In genomic region chr2:50807162-50807960, GRCm38 (mm10) we compare ENCODE assay signal across 31 mouse cellular contexts.
"Had no signal": no experiment of that assay in that cellular context is flagged by ENCODE, and none has a peak within 500 bp of the region (broad histone marks: within the 10 kb centered on the region; RNA-seq: fewer than 3 reads in every experiment).

No protein-coding gene starts in this region.

- DNase-seq: left cerebral cortex, postnatal 4 days; liver; liver, embryonic 13.5 days; liver, postnatal 0 days; lung, adult 18-20 months; lung, adult 2 months; lung, embryonic 14.5 days; lung, postnatal 10 days; lung, postnatal 14 days; lung, postnatal 36 days; lung, postnatal 4 days; midbrain, embryonic 14.5 days had no signal

- H3K36me3 ChIP-seq: limb, embryonic 12.5 days; limb, embryonic 13.5 days; limb, embryonic 15.5 days; liver, embryonic 12.5 days; liver, embryonic 13.5 days; liver, embryonic 15.5 days; lung, embryonic 15.5 days; midbrain, embryonic 10.5 days; midbrain, embryonic 12.5 days; midbrain, embryonic 13.5 days; midbrain, embryonic 15.5 days; neural tube, embryonic 12.5 days had no signal

- H3K4me2 ChIP-seq: limb, embryonic 12.5 days; limb, embryonic 13.5 days; limb, embryonic 15.5 days; liver, embryonic 11.5 days; liver, embryonic 12.5 days; liver, embryonic 13.5 days; liver, embryonic 15.5 days; lung, embryonic 14.5 days; lung, embryonic 15.5 days; midbrain, embryonic 11.5 days; midbrain, embryonic 12.5 days; midbrain, embryonic 13.5 days; midbrain, embryonic 15.5 days; neural tube, embryonic 12.5 days had no signal

- H3K9me3 ChIP-seq: limb, embryonic 12.5 days; limb, embryonic 13.5 days; limb, embryonic 15.5 days; liver, embryonic 12.5 days; liver, embryonic 13.5 days; liver, embryonic 15.5 days; lung, embryonic 15.5 days; megakaryocyte, embryonic 14.5 days; midbrain, embryonic 10.5 days; midbrain, embryonic 12.5 days; midbrain, embryonic 13.5 days; midbrain, embryonic 15.5 days; neural tube, embryonic 12.5 days had no signal

- H3K4me1 ChIP-seq: liver, embryonic 12.5 days; liver, embryonic 13.5 days; liver, embryonic 15.5 days; lung, embryonic 15.5 days; megakaryocyte, embryonic 14.5 days had no signal

- H3K27me3 ChIP-seq: limb, embryonic 12.5 days; limb, embryonic 13.5 days; limb, embryonic 15.5 days; liver, embryonic 12.5 days; liver, embryonic 13.5 days; liver, embryonic 15.5 days; lung, embryonic 15.5 days; megakaryocyte, embryonic 14.5 days; midbrain, embryonic 12.5 days; midbrain, embryonic 13.5 days; midbrain, embryonic 15.5 days; neural tube, embryonic 12.5 days had no signal

- H3K4me3 ChIP-seq: limb, embryonic 12.5 days; limb, embryonic 13.5 days; limb, embryonic 15.5 days; liver, embryonic 12.5 days; liver, embryonic 13.5 days; liver, embryonic 15.5 days; lung, embryonic 15.5 days; megakaryocyte, embryonic 14.5 days; midbrain, embryonic 10.5 days; midbrain, embryonic 12.5 days; midbrain, embryonic 13.5 days; midbrain, embryonic 15.5 days; myocyte; neural tube, embryonic 12.5 days had no signal

- ATAC-seq: liver, embryonic 12.5 days; liver, postnatal 0 days; lung, postnatal 0 days; midbrain, embryonic 13.5 days; midbrain, embryonic 15.5 days; midbrain, embryonic 16.5 days had no signal

- H3K27ac ChIP-seq: limb, embryonic 12.5 days; limb, embryonic 13.5 days; limb, embryonic 15.5 days; liver, embryonic 12.5 days; liver, embryonic 13.5 days; liver, embryonic 14.5 days; liver, embryonic 15.5 days; lung, embryonic 15.5 days; macrophage; midbrain, embryonic 10.5 days; midbrain, embryonic 12.5 days; midbrain, embryonic 13.5 days; midbrain, embryonic 15.5 days; neural tube, embryonic 12.5 days had no signal

- H3K9ac ChIP-seq: limb, embryonic 12.5 days; limb, embryonic 13.5 days; limb, embryonic 15.5 days; liver, embryonic 12.5 days; liver, embryonic 13.5 days; liver, embryonic 14.5 days; liver, embryonic 15.5 days; liver, postnatal 0 days; lung, embryonic 14.5 days; lung, embryonic 15.5 days; midbrain, embryonic 12.5 days; midbrain, embryonic 13.5 days; midbrain, embryonic 15.5 days; neural tube, embryonic 12.5 days had no signal
